Mouse (Mus musculus) adrenal gland, adult 8-10 months (tissue): Measurements from ENCODE around the gene Nqo2. TPM values are rescaled to one million over a fixed set of nuclear protein-coding genes. Genes with fewer than 3 reads are reported as not detected.

Experiments used
- DNase-seq: peaks from one replicate; pipeline ENCODE4 v3.0.0; 2022
- total RNA-seq, 4 experiments: library from RNA; stranded (reverse); gene quantifications; 2 replicates each; pipeline ENCODE4 v1.2.4; 2022

Nqo2 gene
- total RNA-seq, 4 experiments from 2014 or later = 38.0 to 67.6 (median 52.9) TPM

DNA sequence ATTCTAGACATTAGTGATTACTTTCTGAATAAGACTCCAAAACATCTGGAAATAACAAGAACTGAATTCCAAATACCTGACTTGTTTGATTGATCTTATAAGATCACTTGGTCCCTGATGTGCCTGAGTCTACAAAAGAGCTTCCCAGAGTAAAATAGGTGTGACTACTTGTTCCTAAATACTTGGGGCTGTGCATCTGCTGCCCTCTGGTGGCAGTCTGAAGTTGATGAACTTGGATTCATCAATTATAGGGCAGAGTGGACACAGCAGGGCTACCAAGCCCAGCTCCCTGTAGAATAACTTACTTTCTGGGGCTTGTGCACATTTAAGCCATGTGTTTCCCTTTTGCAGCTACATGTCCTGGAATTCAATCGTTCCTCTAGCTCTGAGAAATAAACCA is 30.7 kb downstream of the Nqo2 start:
- peak; percentile 62 for DNase-seq

DNA sequence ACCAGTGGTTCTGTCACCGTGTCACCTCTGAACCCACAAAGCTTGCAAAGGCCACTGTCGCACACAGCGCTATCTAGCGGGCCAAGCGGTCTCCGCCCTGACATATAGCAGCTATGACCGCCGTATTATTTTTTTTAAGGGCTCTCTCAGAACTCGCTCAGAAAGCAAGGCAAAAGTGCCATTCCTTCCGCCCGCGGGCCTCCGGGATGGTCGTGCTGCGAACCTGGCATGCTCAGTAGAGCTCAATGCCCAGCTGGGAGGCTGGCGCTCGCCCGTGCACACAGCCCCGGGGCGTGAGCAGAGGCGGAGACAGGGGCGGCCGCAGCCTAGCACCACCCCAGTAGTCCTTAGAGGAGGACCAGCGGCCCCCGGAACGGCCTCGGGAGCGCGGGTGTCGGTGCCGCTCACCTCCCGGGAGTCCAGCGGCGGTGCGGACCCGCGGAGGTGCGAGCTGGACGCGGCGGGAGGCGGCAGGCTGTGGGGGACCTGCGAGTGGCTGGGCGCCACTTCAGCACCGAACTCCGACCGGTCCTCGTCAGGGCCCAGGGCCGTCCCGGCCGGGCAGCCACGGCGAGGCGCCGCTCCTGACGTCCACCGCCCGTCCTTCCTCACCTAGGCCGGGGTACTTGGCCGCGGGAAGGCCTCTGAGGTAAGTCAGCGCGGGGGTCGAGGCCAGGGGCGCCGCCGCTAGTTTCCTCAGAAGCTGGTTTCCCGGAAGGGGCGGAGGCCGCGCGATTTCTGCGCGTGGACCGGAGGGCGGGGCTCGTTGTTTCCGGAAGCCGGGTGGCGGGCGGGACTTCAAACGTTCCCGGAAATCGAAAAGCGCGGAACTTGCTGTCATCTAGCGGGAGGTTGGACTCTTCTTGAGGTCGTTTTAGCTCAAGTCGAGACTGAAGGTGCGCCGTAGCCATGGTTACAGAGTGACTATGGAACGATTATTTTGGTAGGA is 37.8 kb downstream of the Nqo2 start, which contains the start of the genes Ripk1 and Serpinb6a:
Gene Ripk1 (plus strand): TSS at position 306 of the 949 bp plus-strand sequence.
Gene Serpinb6a (minus strand): TSS at position 737 of the 949 bp plus-strand sequence.
- peak; percentile 84 for DNase-seq

DNA sequence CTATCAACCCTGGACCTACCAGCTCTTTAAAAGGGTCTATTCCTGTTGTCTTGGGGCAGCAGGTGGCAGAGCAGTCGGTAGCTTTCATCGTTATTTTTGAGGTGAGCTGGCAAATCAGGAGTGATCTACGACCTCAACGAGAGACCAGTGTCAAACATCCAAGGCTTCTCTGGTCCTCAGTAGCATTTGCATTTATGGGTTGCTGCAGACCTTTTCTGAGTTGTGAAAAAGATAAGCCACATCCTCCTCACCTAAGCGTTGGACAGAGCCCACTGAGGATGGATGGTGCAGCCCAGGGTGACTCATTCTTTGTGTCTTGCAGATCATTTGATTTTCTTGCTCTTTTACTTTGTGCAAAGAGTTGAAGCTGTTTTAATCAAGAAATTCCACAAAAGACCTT is 38.6 kb downstream of the Nqo2 start:
- no peak for DNase-seq

DNA sequence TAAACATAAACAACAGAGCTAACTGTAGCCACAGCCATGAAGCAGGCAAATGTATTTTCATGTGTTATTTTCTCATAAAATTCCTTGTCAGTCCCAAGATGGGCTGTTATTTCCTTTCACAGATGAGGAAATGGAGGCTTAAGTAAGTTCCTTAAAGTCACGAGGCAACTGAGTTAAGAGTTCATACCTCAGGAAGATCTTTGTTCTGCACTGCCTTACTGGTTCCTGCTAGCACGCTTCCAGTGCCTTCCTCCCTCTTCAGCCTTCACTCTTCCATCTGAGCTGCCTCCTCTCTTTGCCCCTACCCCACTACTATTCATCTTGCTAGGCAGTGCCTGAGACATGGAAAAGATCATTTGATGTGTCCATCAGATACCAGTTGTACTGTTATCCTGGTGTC is 42.7 kb downstream of the Nqo2 start:
- DNase-seq = no peak

DNA sequence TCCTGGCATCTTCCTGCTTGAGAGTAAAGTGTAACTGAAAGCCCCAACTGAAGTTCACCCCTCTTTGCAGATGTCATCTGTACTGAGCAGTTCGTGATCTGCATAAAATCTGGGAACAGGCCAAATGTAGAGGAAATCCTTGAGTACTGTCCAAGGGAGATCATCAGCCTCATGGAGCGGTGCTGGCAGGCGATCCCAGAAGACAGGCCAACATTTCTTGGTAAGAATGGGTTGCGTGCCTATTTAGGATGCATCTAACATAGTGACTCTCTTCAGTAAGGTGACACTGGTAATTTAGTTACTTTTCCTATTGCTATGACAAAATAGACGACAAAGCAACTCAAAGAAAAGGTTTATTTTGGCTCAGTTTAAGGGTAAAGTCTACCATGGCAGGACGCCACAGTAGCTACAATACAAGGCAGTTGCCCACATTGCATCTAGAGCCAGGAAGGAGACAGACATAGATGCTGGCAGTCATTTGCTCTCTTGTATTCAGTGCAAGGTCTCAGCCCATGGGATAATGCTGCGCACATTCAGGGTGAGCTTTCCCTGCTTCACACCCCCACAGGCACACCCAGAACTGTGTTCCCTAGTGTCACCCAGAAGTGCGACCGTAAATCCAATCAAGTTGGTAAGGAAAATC is 52.6 kb downstream of the Nqo2 start:
- no peak for DNase-seq

DNA sequence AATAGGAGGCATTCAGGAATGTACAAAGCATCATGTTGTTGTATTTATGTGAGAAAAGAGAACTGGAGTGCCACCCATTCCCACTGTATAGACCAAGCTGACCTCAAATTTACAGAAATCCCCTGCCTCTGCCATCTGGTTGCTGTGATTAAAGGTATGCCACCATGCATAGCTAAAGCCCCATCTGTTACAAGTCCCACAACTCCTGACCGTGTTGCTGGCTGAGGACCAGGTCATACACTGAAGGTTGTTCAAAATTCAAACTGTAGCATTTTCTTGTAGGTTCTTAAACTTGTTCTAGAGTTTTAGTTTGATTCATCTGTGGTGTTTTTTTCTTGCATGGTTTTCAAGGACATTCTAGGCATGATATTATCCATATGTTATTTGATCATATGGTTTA is 54.0 kb downstream of the Nqo2 start:
- no peak for DNase-seq

DNA sequence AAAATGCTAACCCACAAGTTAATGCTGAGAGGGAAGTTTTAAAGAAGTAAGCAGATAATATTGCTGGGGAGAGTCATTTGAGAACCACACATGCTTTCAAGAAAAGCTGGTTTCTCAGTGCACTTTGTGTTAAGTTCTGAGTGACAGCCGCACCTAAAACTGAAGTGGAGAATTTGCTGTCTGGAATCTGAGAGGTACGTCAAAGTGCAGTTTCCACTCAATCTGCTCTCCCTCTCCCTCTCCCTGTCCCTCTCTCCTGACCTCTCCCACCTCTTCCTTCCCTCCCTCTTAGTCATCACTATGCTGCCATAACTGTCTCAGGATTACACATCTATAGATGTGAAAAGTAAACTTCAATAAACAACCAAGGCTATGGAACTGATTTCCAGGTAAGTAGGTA is 57.5 kb downstream of the Nqo2 start:
- DNase-seq = no peak

DNA sequence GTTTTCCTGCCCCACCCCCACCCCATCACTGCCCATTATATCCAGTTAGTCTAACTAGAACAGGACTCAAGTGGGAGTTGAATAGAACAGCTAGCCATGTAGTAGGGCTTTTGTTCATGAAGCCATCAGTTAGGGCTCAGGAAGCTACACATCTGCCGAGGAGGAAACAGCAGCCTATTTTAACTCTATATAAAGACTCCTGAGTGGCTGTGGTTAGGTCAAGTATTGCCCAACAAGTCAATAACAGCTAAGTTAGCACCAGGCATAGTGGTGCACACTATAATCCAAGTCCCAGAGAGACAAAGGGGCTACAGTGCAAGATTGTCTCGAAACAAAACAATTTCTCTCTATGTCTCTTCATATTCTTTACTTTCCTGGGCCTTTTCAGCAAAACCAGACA is 67.6 kb downstream of the Nqo2 start:
- DNase-seq = no peak

DNA sequence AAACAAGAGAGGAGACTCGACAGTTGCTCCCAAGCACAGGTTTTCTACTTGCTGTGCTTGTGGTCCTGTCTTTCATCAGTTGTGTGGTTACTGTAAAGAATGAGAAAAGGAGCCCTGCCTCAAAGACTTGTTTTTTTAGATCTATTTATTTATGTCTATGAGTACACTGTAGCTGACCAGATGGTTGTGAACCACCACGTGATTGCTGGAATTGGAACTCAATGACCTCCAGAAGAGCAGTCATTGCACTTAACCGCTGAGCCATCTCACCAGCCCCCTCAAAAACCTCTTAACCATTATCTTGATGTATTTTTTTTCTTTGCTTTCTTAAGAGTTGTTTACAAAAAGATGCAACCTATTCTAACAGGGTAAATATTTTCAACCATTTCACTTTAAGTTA is 70.9 kb downstream of the Nqo2 start:
- DNase-seq = no peak

DNA sequence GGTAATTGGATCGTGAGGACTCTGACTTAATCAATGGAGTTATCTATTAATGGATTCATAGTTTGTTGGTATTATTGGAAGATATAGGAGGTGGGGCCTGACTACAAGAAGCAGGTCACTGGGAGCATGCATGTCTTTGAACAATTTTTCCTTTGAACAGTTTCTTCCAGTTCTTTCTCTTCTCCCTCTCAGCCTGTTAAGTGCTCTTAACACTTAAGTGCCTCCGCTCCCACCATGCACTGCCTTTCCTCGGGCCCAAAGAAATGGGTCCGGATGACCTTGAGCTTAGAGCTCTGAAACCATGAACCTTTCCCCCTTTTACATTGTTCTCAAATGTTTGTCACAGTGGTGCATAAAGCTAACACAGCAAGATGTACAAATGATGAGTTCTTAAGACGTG is 72.2 kb downstream of the Nqo2 start:
- DNase-seq = no peak

DNA sequence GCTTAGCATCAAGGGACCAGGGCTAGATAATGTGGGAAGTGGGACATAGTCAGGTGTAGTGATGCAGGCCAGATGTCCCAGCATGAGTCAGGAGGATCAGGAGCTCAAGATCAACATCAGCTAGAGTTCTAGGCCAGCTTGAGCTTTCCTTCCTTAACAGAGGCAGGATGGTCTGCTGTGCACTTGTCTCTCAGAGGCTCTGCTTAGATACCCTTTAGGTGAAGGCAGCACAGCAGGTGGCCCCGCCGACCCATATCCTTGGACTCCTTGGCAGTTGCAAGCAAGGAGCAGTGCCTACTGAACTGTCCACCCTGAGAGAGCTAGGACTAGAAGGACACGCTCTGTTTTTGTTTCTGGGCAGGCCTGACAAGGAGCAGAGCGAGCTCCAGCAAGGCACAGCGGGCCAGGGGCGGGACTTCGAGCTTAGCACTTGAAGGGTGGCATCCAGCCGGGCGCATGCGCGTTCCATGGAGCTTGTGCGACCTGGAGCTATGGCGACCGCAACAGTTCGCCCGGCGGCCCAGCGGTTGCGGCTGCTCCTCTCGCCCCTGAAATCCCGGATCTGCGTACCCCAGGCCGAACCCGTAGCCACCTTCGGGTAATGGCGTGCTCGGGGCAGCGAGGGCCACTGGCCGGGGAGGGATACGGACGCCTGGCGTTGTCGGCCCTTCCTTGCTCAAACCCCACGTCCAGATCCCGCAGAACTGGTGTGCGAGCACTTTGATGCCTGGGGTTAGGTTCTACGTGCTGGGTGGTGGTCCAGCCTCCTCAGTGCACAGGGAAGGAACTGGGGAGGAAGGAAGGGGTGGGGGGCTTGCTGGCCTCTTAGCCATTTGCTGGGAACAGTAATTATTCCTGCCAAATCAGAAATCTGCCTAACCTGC is 72.9 kb downstream of the Nqo2 start, which contains the start of gene Bphl:
Gene Bphl (plus strand): TSS at position 426 of the 884 bp plus-strand sequence.
- peak; percentile 92 for DNase-seq

DNA sequence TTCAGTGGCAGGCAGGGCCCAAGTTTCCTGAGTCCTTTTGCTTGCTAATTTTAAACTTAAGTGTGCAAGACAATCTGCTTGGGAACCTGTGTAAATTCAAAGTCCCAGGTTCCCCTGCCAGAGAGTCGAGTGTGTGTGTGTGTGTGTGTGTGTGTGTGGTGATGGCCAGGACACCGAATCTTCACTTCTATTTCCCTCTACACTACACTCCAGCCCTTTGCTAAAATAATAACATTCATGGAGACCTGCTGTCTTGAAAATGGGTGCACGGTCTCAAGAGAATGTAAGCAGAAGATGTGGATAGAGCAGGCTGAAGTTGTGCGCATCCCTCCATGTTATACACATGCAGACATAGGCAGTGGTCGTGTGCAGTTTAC is 73.6 kb downstream of the Nqo2 start:
- no peak for DNase-seq

Other genes starting within 250 kb of the Nqo2 start
- gene Serpinb6e, start 121.3 kb upstream of the Nqo2 start, total RNA-seq = not detected
- gene Serpinb6c, start 59.0 kb upstream of the Nqo2 start, total RNA-seq = under 1 TPM in 3 of 4 experiments, not detected in 1; 0.38 to 0.91 (median 0.61) TPM
- 10 to 100 TPM; 28.2 to 33.1 (median 31.6) TPM for gene Ripk1, start 37.7 kb downstream of the Nqo2 start, total RNA-seq
- gene Serpinb6a, start 38.1 kb downstream of the Nqo2 start, total RNA-seq = 100 to 1,000 TPM; 448 to 750 (median 575) TPM
- gene Bphl, start 72.9 kb downstream of the Nqo2 start, total RNA-seq = 100 to 1,000 TPM in 2 of 4 experiments, 10 to 100 TPM in 2; 91.3 to 124 (median 102) TPM
- gene Tubb2a, start 113.3 kb downstream of the Nqo2 start, total RNA-seq = 10 to 100 TPM; 21.4 to 34.1 (median 28.2) TPM
- gene Tubb2b, start 165.8 kb downstream of the Nqo2 start, total RNA-seq = 1 to 10 TPM in 3 of 4 experiments, under 1 TPM in 1; 0.81 to 3.5 (median 1.5) TPM
- gene Psmg4, start 198.3 kb downstream of the Nqo2 start, total RNA-seq = 10 to 100 TPM; 28.6 to 39.3 (median 31.2) TPM